Mouse (Mus musculus): ENCODE results near the gene Lpp.
"Not testable (repeated sequence)": the region's sequence is repeated elsewhere in the genome, so short reads cannot be mapped to it uniquely, and the experiment has no call there.

Gene Lpp

GRCm38 (mm10) chr16:24977771-24978170 lies 584.5 kb downstream of the Lpp start:
- no peak for DNase-seq (ENCODE audit: low spot score in 2 of 2)

- no peak for DNase-seq (ENCODE audit: low spot score in 2 of 2)
Measured at GRCm38 (mm10) chr16:24978226-24978625, 584.9 kb downstream of the Lpp start.

GRCm38 (mm10) chr16:24979391-24979790 lies 586.1 kb downstream of the Lpp start:
- no peak for DNase-seq (ENCODE audit: low spot score in 2 of 2)

- DNase-seq (ENCODE audit: low spot score in 2 of 2): no peak
Measured at GRCm38 (mm10) chr16:24982828-24983227, 589.5 kb downstream of the Lpp start.

GRCm38 (mm10) chr16:24990331-24990730 lies 597.0 kb downstream of the Lpp start:
- no peak for DNase-seq (ENCODE audit: low spot score in 2 of 2)

- no peak for DNase-seq (ENCODE audit: low spot score in 2 of 2)
Measured at GRCm38 (mm10) chr16:24991059-24991541, 597.8 kb downstream of the Lpp start.

GRCm38 (mm10) chr16:24991995-24992394 lies 598.7 kb downstream of the Lpp start:
- no peak for DNase-seq (ENCODE audit: low spot score in 2 of 2)

GRCm38 (mm10) chr16:24992494-24992893 lies 599.2 kb downstream of the Lpp start:
- no peak for DNase-seq (ENCODE audit: low spot score in 2 of 2)

- DNase-seq (ENCODE audit: low spot score in 2 of 2): no peak
Measured at GRCm38 (mm10) chr16:25010980-25011877, 617.9 kb downstream of the Lpp start.

- no peak for DNase-seq (ENCODE audit: low spot score in 2 of 2)
Measured at GRCm38 (mm10) chr16:25012938-25013337, 619.6 kb downstream of the Lpp start.

- no peak for DNase-seq (ENCODE audit: low spot score in 2 of 2)
Measured at GRCm38 (mm10) chr16:25016261-25016836, 623.0 kb downstream of the Lpp start.

- no peak for DNase-seq (ENCODE audit: low spot score in 2 of 2)
Measured at GRCm38 (mm10) chr16:25017046-25017445, 623.7 kb downstream of the Lpp start.

GRCm38 (mm10) chr16:25021743-25022359 lies 628.5 kb downstream of the Lpp start:
- DNase-seq (ENCODE audit: low spot score in 2 of 2): not testable (repeated sequence)

- DNase-seq (ENCODE audit: low spot score in 2 of 2): no peak
Measured at GRCm38 (mm10) chr16:25024591-25024990, 631.3 kb downstream of the Lpp start.

GRCm38 (mm10) chr16:25026191-25026590 lies 632.9 kb downstream of the Lpp start:
- DNase-seq (ENCODE audit: low spot score in 2 of 2): no peak

GRCm38 (mm10) chr16:25029548-25029947 lies 636.2 kb downstream of the Lpp start:
- no peak for DNase-seq (ENCODE audit: low spot score in 2 of 2)

GRCm38 (mm10) chr16:25037361-25037760 lies 644.1 kb downstream of the Lpp start:
- DNase-seq (ENCODE audit: low spot score in 2 of 2): no peak

GRCm38 (mm10) chr16:25038529-25038928 lies 645.2 kb downstream of the Lpp start:
- no peak for DNase-seq (ENCODE audit: low spot score in 2 of 2)

- DNase-seq (ENCODE audit: low spot score in 2 of 2): no peak
Measured at GRCm38 (mm10) chr16:25039904-25040303, 646.6 kb downstream of the Lpp start.

- no peak for DNase-seq (ENCODE audit: low spot score in 2 of 2)
Measured at GRCm38 (mm10) chr16:25041165-25041564, 647.9 kb downstream of the Lpp start.

- DNase-seq (ENCODE audit: low spot score in 2 of 2): no peak
Measured at GRCm38 (mm10) chr16:25041855-25042529, 648.7 kb downstream of the Lpp start.

Measured in urinary bladder, postnatal 4 days (tissue).